Mouse (Mus musculus) MEL (cell line): ENCODE results near the gene Leng1. TPM values are rescaled to one million over a fixed set of nuclear protein-coding genes. Genes with fewer than 3 reads are reported as not detected.

Experiments
- DNase-seq: peaks from one replicate; pipeline ENCODE4 v3.0.0; 2011; ENCODE audit warnings: low read depth, low spot score
- H3K27ac ChIP-seq: 2 replicates; pipeline ENCODE4 v1.5.1; 2012; ENCODE audit warnings: low read depth, mild to moderate bottlenecking, control low read depth, low read length, moderate library complexity; ENCODE audit not compliant: control insufficient read depth
- H3K27me3 ChIP-seq, 2 experiments: fragments of 150-350 bp in 1 of 2; sonication (generic) in 1 of 2; 2 replicates each; pipeline ENCODE4 v1.6.1; 2012; ENCODE audit warnings: low read length in 2 of 2, mild to moderate bottlenecking in 2 of 2, improper control_type of control experiment in 1 of 2, moderate library complexity in 1 of 2; ENCODE audit not compliant: insufficient read depth in 2 of 2, control insufficient read depth in 1 of 2
- H3K36me3 ChIP-seq, 2 experiments: 2 replicates each; pipeline ENCODE4 v1.6.1; 2012 to 2014; ENCODE audit warnings: low read length in 2 of 2, improper control_type of control experiment in 1 of 2, inconsistent platforms in 1 of 2, mild to moderate bottlenecking in 1 of 2; ENCODE audit not compliant: insufficient read depth in 2 of 2, control insufficient read depth in 1 of 2
- H3K4me1 ChIP-seq, 2 experiments: fragments of 150-350 bp in 1 of 2; sonication (generic) in 1 of 2; 2 replicates each; pipeline ENCODE4 v1.6.1; 2012; ENCODE audit warnings: low read length in 2 of 2, improper control_type of control experiment in 1 of 2, mild to moderate bottlenecking in 1 of 2; ENCODE audit not compliant: insufficient read depth in 2 of 2, control insufficient read depth in 1 of 2
- H3K4me3 ChIP-seq, 2 experiments: fragments of 150-350 bp in 1 of 2; sonication (generic) in 1 of 2; 2 replicates each; pipeline ENCODE4 v1.5.1; 2012; ENCODE audit warnings: low read depth in 2 of 2, low read length in 2 of 2, mild to moderate bottlenecking in 2 of 2, moderate library complexity in 2 of 2, control low read depth in 1 of 2, improper control_type of control experiment in 1 of 2; ENCODE audit not compliant: control insufficient read depth in 1 of 2, insufficient read depth in 1 of 2
- H3K79me2 ChIP-seq: 2 replicates; pipeline ENCODE4 v1.6.1; 2012; ENCODE audit warnings: mild to moderate bottlenecking, low read length, moderate library complexity; ENCODE audit not compliant: control insufficient read depth, poor library complexity, insufficient read depth
- H3K9ac ChIP-seq: 2 replicates; pipeline ENCODE4 v1.6.1; 2012; ENCODE audit warnings: low read depth, mild to moderate bottlenecking, control low read depth, low read length, moderate library complexity; ENCODE audit not compliant: control insufficient read depth, poor library complexity, severe bottlenecking
- H3K9me3 ChIP-seq: fragments of 150-350 bp; sonication (generic); replicated peaks from 2 replicates; pipeline ENCODE4 v1.6.1; 2012; ENCODE audit warnings: mild to moderate bottlenecking, low read length, improper control_type of control experiment, moderate library complexity; ENCODE audit not compliant: insufficient read depth
- CTCF ChIP-seq, 3 experiments: IDR thresholded peaks in 2 of 3; conservative IDR thresholded peaks in 1 of 3; 2 replicates each; pipeline ENCODE4 v1.5.1; 2011 to 2012; ENCODE audit warnings: low read length in 3 of 3, low read depth in 2 of 3, mild to moderate bottlenecking in 2 of 3, improper control_type of control experiment in 1 of 3, inconsistent platforms in 1 of 3, mixed read lengths in 1 of 3, moderate library complexity in 1 of 3; ENCODE audit not compliant: control insufficient read depth in 1 of 3, insufficient read depth in 1 of 3, poor library complexity in 1 of 3, severe bottlenecking in 1 of 3
- ELF1 ChIP-seq: IDR thresholded peaks from 2 replicates; pipeline ENCODE4 v1.6.1; 2014; ENCODE audit warnings: low read depth, mild to moderate bottlenecking, inconsistent platforms, low read length, improper control_type of control experiment, moderate library complexity
- JUND ChIP-seq: IDR thresholded peaks from 2 replicates; pipeline ENCODE4 v1.6.1; 2011; ENCODE audit warnings: low read depth, mild to moderate bottlenecking, improper control_type of control experiment, low read length
- KAT2A ChIP-seq: conservative IDR thresholded peaks from 2 replicates; pipeline ENCODE4 v1.6.1; 2012; ENCODE audit warnings: low read depth, low read length, improper control_type of control experiment, inconsistent platforms
- MXI1 ChIP-seq: IDR thresholded peaks from 2 replicates; pipeline ENCODE4 v1.6.1; 2011; ENCODE audit warnings: mild to moderate bottlenecking, low read depth, low read length, improper control_type of control experiment
- MYC ChIP-seq: IDR thresholded peaks from 2 replicates; pipeline ENCODE4 v1.6.1; 2011; ENCODE audit warnings: low read depth, mild to moderate bottlenecking, low read length, improper control_type of control experiment, moderate library complexity
- NELFE ChIP-seq: IDR thresholded peaks from 2 replicates; pipeline ENCODE4 v1.6.1; 2011; ENCODE audit warnings: low read depth, low read length, improper control_type of control experiment
- NRF1 ChIP-seq: IDR thresholded peaks from 2 replicates; pipeline ENCODE4 v1.6.1; 2014; ENCODE audit warnings: low read depth, mild to moderate bottlenecking, inconsistent platforms, low read length, improper control_type of control experiment, moderate library complexity; ENCODE audit not compliant: poor library complexity, insufficient read depth, severe bottlenecking
- POLR2AphosphoS5 ChIP-seq: IDR thresholded peaks from 2 replicates; pipeline ENCODE4 v1.6.1; 2012; ENCODE audit warnings: low read depth, borderline replicate concordance, mild to moderate bottlenecking, inconsistent platforms, low read length, moderate library complexity, mixed read lengths
- RCOR1 ChIP-seq: IDR thresholded peaks from 2 replicates; pipeline ENCODE4 v1.6.1; 2012; ENCODE audit warnings: low read depth, mild to moderate bottlenecking, inconsistent platforms, low read length, improper control_type of control experiment
- TBP ChIP-seq: IDR thresholded peaks from 2 replicates; pipeline ENCODE4 v1.8.0; 2011; ENCODE audit warnings: low read depth, low read length, improper control_type of control experiment
- TCF12 ChIP-seq: IDR thresholded peaks from 2 replicates; pipeline ENCODE4 v1.6.1; 2014; ENCODE audit warnings: low read depth, mild to moderate bottlenecking, inconsistent platforms, low read length, improper control_type of control experiment, moderate library complexity
- UBTF ChIP-seq: IDR thresholded peaks from 2 replicates; pipeline ENCODE4 v1.6.1; 2012; ENCODE audit warnings: low read depth, mild to moderate bottlenecking, inconsistent platforms, low read length, improper control_type of control experiment, moderate library complexity, borderline replicate concordance; ENCODE audit not compliant: insufficient read depth
- USF2 ChIP-seq, 2 experiments: IDR thresholded peaks; 2 replicates each; pipeline ENCODE4 v1.6.1; 2011 to 2012; ENCODE audit warnings: improper control_type of control experiment in 2 of 2, low read length in 2 of 2, borderline replicate concordance in 1 of 2, inconsistent platforms in 1 of 2, low read depth in 1 of 2, mild to moderate bottlenecking in 1 of 2; ENCODE audit not compliant: insufficient read depth in 1 of 2
- ZNF384 ChIP-seq: IDR thresholded peaks from 2 replicates; pipeline ENCODE4 v1.6.1; 2012; ENCODE audit warnings: low read depth, mild to moderate bottlenecking, inconsistent platforms, low read length, improper control_type of control experiment
- polyA plus RNA-seq, 2 experiments: library from polyadenylated mRNA; stranded (reverse) in 1 of 2; unstranded in 1 of 2; fragments of >175 nt in 1 of 2; fragments of >200 nt in 1 of 2; gene quantifications; 2 replicates each; pipeline versions ENCODE4 v1.2.1 to v1.2.4; 2012; ENCODE audit warnings: low replicate concordance in 2 of 2, low read depth in 1 of 2; ENCODE audit not compliant: insufficient read length in 2 of 2, insufficient read depth in 1 of 2, missing spikeins in 1 of 2
- total RNA-seq: library from RNA; depleted of rRNA; stranded (reverse); fragments of 300-350 nt; gene quantifications from 2 replicates; pipeline ENCODE4 v1.2.3, GENCODE M21; 2012

The Leng1 gene
- total and polyA plus RNA-seq, 3 experiments: 11.0 to 11.3 TPM; not detected in 1

DNA sequence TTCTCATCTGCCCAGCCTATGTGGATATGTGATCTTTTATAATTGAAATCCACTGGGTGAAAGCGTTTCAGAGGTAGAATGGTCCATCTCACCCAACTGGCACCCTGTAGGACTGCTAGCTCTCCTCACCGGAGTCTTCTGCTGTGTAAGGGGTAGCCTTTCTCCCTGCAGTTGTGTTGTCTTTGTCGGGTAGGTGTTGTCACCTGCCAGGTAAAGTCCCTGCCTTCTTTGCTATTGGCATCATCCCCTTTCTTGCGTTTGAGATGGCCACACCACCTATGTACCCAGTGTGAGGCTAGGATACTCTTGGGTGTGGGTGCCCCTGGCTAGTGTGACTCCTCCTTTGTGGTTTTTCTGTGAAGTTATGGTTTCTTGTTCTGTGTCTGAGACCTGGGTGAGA, 19.0 kb downstream of the Leng1 start:
- H3K4me3 ChIP-seq: peak overlapping the region; percentile 79 to 89
- no peaks in the 10 kb centered on the region for H3K9me3 ChIP-seq
- H3K27me3 ChIP-seq: no peaks in the 10 kb centered on the region
- peaks cover 41% of the 10 kb centered on the region for H3K79me2 ChIP-seq
- peaks cover 6 to 37% of the 10 kb centered on the region in 2 experiments for H3K36me3 ChIP-seq
- H3K4me1 ChIP-seq: peaks cover 3 to 36% of the 10 kb centered on the region in 2 experiments
- H3K9ac ChIP-seq: peak overlapping the region; percentile 93
- TF ChIP-seq USF2 (IDR thresholded peaks at IDR 0.05; ENCODE audit: borderline replicate concordance in 1 of 2, insufficient read depth in 1 of 2, low read depth in 1 of 2, low read length in 2 of 2) (no peak), RCOR1 (no peak), POLR2AphosphoS5 (no peak), NRF1 (no peak), JUND (no peak), MYC (no peak), TCF12 (no peak), UBTF (no peak), KAT2A (no peak), TBP (no peak), CTCF (IDR thresholded peaks at IDR 0.05 in 2 of 3, conservative IDR thresholded peaks at IDR 0.05 in 1 of 3; ENCODE audit: control insufficient read depth in 1 of 3, insufficient read depth in 1 of 3, low read depth in 2 of 3, low read length in 3 of 3, poor library complexity in 1 of 3, severe bottlenecking in 1 of 3) (no peak), ZNF384 (no peak), NELFE (no peak)
- H3K27ac ChIP-seq: no peak overlapping the region; the same call in 1 of the 2 replicates
- no peak for DNase-seq

DNA sequence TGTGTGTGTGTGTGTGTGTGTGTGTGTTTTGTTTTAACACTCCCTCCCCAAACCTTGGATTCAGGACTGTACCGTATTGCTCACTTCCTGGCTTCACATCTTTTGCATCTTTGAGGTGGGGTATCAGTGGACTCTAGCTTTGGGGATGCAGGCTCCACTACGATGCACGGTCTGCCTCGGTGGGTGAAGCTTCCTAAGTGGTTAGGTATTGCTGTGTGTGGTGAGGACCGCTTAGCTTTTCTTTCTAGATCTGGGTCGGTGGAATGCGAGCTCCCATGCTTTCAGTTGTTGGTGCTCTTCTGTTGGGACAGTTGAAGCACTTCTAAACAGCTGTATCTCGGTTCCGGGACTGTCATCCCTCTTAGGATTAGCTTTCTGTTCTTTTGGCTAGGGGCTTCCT, 19.5 kb downstream of the Leng1 start:
- peak overlapping the region; percentile 100 for H3K27ac ChIP-seq

More for the DNA sequence above, 19.5 kb downstream of the Leng1 start:
- Histone ChIP-seq H3K27me3 (no peaks in the 10 kb centered on the region), H3K4me1 (peaks cover 3 to 36% of the 10 kb centered on the region in 2 experiments), H3K4me3 (peak overlapping the region; percentile 79 to 89), H3K79me2 (peaks cover 41% of the 10 kb centered on the region), H3K36me3 (peaks cover 4 to 37% of the 10 kb centered on the region in 2 experiments), H3K9ac (peak overlapping the region; percentile 93), H3K9me3 (no peaks in the 10 kb centered on the region)
- peak; percentile 59 for DNase-seq
- TF ChIP-seq ELF1: no peak
- TF ChIP-seq NELFE: no peak
- TF ChIP-seq USF2 (IDR thresholded peaks at IDR 0.05; ENCODE audit: borderline replicate concordance in 1 of 2, insufficient read depth in 1 of 2, low read depth in 1 of 2, low read length in 2 of 2): no peak
- TF ChIP-seq MXI1: 0 out of 2 replicates have a peak, but pooled peaks have one; percentile 14
- 0 out of 2 replicates have a peak, but pooled peaks have one; percentile 15 for TF ChIP-seq TBP
